Mouse (Mus musculus) adrenal gland (tissue): Measurements from ENCODE around the gene Tmem209.

ENCODE experiments used
- intact Hi-C: fragments of 180-260 bp; cut with DNase I; formaldehyde crosslinking; loops from one replicate; pipeline ENCODE4 v1.15.1; 2025
- long read RNA-seq, 2 experiments: library from polyadenylated mRNA; unstranded; transcript quantifications; one replicate each; pipeline ENCODE4 v2.0.0; 2020; ENCODE audit warnings: borderline replicate concordance in 1 of 2; ENCODE audit not compliant: insufficient replicate concordance in 1 of 2

Tmem209 gene
- long read RNA-seq, experiment 1, transcript Tmem209-204 (15 exons, 3,485 nt) = major isoform, 5 of 16 reads
- long read RNA-seq, experiment 1, partial matches to known transcripts = 5 of 16 reads
- long read RNA-seq, experiment 1, other reads (novel, unspliced or antisense) = 4 of 16 reads
- long read RNA-seq, experiment 2, transcript Tmem209-204 (15 exons, 3,485 nt) = major isoform, 6 of 11 reads
- long read RNA-seq, experiment 2, partial matches to known transcripts = 3 of 11 reads
- long read RNA-seq, experiment 2, other reads (novel, unspliced or antisense) = 2 of 11 reads

DNA sequence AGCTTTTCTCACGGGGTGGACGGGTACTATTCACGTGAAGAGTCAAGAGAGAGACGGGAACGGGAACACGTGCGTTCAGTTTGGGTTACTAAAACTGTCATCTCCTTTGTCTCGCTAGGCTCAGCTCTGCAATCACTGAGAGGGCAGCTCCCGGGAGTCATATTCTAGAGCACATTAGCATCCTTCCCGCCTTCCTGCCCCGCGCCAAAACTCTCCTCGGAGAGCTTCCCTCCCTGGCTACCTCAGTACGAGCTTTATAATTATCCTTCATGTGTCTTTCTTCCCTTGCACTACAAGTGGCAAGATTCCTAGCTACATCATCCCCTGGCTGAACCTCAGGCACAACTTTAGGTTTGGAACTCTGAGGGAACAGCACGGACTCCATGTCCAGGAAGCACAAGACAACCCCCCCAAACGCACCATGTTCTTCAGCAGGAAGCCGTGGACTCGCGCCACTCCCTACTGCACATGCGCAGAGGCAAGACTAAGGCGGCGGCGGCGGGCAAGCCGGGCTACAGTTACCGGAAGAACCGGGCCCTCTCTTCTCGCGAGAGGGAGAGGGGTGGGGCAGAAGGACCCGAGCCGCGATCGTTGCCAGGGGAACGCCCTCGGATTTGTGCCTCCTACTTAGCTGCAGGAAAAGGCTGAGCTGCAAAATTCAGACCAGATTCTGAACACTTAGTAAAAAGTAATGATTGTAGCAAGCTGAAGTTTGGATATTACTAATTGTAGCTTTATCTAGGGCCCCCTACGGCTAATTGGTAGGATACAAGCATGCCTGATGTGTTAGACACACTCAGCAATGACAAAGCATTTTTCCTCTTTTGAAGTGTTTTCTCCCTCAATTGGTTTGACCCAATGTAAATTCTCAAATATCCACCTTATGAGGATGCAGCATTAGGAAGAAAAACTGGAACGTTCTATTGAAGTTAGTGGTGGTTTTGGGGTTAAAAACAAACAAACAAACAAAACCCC is at the start of gene Tmem209, which contains the start of gene Ssmem1:
Tmem209 (minus strand) TSS at position 519 of the 975 bp plus-strand sequence.
Ssmem1 (plus strand) TSS at position 585 of the 975 bp plus-strand sequence.
- intact Hi-C loops = no loop called here

DNA sequence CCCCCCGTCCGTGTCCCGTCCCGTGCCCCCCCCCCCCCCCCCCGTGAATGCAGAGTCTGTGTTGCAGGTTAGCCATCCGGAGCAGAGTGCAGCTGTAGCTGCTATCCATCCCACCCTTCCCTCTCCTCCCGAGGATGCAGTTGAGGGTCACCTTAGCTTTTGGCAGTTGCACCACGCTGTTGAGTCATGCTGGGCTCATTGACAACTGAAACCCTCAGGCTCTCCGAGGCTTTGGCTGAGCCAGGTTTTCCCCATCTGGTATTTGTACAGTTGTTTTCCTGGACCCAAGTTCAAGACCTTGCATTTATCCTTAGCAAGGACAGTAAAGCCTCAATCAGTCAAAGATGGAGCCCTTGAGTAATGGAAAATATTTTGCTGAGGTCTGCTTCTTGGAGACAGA is 46.5 kb upstream of the Tmem209 start:
- intact Hi-C loops = no loop called here

DNA sequence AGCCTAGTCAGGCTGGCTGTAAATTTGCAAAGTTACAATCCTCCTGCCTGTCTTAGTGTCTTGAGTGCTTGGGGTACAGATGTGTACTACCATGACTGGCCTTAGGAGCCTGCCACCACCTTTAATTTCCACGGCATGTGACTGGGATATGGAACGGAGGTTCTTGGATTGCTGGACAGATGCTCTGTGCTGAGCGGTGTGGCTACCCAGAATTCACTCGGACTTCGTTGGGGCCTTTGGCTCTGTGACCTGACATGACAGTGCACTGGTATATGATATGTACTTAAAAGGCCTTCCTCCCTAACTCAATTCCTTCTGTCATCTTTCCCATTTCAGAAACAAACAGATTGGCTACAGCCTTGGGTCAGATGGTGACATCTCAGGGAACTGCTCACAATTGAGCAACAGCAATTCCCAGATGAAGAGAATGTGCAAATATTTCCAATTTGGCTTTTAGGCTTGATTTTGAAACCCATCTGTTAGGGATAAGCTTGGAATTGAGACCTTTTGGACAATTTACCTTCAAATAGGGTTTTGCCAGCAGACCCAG is 45.1 kb upstream of the Tmem209 start:
- intact Hi-C loops = no loop called here

DNA sequence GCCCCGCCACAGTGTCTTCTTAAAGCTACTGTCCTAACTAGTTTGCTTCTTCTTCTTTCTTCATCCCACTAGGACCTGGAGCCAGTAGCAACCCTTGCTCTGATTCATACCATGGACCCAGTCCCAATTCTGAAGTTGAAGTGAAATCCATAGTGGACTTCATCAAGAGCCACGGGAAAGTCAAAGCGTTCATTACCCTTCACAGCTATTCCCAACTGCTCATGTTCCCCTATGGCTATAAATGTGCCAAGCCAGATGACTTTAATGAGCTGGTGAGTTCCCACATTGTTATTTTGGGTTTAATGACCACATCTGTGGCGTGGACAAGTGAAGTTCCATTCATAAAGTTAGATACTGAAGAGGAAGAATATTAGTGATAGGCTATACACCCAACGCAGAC is 44.5 kb upstream of the Tmem209 start:
- intact Hi-C loops = no loop called here

DNA sequence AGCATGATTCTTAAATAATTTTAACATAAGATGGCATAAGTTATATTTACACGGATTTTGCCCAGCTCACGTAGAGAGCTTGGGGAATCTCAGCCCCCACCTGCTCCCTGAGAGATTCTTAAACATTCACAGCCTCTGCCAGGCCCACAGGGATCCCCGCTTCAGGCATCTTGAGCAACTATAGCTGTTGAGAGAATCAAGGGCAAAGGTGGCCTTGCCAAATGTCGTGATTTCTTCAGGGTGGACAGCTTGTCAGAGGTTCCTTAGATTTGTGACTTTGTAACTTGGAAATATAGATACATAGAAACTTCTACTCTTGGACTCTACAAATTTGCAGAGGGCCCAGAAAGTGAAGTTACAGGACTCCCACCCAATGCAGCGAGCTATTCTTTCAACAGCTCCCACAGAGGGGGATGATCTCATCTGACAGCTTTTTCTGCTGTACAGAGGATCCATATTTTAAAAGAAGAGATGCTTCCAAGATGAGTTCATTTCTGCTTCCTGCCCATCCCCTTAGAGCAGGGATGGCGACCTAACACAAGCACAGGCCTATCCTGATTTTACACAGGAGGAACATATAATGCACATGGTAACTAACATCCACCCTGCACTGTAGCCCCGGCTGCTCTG is 43.9 kb upstream of the Tmem209 start:
- intact Hi-C loops = no loop called here

DNA sequence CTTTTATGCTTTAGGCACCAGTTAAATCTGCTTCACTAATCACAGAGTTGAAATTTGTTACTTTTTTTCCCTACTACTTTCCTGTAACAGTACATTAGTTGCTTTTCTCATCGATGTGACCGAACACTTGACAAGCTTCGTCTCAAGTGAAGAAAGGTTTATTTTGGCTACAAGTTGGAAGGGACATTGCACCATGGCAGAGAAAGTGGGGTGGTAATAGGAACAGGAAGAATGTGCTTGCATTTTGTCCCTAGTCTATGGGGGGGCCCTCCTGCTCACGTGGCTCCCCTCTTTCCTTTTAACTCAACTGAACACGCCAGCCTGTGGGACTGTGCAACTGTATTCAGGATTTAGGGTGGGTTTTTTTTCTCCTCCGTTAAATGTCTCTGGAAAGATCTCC is 43.0 kb upstream of the Tmem209 start:
- intact Hi-C loops = no loop called here

DNA sequence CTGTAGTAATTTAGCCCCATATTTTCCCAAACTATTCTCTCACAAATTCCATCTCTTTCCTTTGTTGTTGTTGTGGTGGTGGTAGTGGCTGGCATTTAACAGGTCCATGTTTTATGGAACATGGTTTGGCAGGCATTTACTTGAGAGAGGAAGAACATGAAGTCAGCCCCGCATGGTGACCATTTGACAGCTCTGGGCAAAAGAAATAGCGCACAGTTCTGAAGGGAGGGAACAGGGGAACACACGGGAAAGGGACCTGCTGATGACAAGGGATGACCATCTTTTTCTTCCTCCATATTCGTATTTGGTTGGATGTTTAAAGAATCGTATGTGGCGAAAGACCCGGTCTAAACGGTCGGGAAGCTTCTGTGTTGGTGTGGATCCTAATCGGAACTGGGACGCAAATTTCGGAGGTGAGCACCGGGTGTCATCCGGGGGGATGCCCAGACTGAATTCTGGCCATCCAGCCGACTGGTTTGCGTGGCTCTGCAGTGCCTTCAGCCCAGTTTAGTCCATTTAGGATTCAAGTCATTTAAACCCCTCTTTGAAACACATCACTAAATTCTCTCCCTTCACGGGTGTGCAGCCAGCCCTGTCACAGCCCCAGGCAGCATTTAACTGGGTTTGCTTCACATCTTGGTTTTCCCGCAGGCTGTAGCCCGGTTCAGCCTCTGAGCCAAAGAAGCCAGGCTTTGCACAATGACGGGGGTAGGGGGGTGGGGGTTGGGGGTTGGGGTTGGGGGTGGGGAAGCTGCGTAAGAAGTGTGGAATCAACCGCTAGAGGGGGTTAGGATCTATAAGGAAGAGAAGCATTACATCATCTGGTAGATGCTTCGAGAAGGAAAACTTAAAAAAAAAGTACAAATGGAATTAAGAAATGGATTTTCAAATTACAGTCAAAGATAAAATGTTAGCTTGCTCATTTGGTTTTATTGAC is 42.3 kb upstream of the Tmem209 start:
- intact Hi-C loops = no loop called here

DNA sequence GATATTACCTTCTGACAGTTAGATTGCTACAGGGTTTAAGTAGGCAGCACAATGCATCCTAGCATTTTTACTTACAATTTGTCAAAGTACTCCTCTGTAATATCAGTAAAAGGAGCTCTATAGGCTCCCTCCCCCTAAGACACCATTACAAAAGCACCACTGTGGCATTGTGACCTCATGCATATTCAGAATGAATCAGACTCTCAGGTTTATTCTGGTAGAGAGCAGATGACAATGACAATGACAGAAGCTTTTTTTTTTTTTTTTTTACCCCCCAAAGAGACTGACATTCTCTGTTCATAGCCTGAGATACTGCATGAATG is 41.6 kb upstream of the Tmem209 start:
- intact Hi-C loops = no loop called here

DNA sequence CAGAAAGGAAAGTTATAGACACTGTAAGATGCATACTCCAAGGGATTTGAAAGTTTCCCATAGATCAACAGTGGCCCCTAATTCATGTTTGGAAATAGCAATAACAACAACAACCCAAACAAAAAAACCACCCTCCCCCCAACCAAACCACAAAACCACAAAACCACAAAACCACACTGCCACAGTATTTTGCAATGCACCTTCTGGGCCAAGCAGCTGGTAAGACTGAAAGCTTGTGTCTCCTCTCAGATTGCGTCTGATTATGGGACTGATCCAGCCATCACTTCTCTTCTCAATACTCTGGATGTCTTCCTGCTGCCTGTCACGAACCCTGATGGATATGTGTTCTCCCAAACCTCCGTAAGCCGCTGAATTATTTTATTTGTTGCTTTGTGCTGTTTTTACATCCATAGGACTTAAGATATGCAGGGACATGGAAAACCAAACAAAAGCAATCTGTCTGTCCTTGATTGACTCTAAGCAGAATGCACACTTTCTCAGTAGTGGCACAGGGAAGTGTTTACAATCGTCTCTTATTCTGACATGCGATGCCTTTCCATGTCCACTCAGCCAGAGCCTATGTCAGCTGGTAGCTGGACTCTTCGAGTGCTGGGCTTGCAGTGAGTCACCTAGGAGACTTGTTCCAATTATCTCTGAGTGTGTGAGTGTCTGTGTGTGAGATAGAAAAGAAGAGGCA is 41.1 kb upstream of the Tmem209 start:
- intact Hi-C loops = no loop called here

DNA sequence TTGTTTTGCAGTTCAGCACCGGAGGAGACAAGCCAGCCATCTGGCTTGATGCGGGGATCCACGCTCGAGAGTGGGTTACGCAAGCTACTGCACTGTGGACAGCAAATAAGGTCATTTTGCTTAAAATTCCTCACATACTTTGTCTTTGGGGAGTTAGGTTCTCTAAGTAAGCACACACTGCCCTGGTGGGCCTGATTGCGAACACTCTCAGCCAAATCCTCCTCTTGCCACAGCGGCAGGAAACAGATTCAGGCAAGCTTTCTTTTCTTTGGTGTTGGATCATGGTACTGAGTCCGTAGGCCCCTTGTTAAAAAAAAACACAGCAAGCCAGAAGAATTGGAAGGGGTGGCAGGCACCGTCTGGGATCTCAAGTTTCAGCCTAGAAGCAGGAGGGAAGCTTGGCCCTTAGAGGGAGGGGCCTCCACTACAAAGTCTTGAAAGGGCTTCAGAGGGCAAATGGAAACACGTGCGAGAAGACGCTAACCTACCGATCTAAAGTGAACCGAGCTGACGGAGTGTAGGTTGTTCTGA is 39.7 kb upstream of the Tmem209 start:
- intact Hi-C loops = no loop called here

DNA sequence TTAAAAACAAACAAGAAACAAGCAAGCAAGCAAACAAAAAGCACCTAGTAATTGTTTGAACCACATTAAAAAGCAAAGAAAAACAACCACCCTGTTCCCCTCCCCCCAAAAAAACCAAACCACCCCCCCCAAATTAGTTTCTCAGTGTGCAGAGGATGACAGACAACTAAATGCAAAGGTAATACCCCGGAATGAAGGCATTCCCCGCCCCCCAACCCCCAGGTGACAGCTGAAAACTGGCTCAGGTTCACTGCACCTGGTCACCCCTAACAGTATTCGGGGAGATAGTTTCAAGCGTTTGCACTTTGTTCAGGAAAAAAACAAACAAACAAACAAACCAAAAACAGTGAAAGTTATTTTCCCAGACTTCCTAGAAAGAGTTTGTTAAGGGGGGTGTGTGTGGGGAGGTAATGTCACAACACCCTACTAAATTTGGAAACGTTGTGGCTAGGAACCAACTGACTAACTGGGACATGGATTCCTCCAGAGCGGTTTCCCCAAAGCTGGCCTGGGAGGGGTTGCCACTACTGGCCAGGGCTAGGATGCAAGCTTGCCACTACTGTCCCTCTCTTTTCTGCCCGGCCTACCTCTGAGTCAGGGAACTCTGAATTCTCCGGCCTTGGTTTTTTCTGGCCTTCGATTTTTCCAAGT is 38.2 kb upstream of the Tmem209 start:
- intact Hi-C loops = no loop called here

DNA sequence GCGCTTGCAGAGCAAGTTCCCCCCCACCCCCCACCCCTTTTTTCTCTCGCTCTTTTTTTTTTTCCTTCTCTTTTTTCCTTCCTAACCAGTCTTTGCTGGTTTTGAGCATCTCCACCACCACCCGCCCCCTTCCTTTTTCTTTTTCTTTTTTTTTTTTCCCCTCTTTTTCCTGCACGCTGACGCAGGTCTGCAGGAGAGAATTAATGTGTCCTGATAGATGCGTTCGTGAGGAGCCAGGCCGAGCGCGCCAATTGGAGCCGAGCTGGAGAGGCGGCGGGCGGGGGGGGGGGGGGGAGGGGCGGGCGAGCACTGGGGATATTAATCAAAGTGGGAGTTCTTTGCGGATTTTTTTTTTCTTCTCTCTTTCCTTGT is 37.7 kb upstream of the Tmem209 start:
- intact Hi-C loops = no loop called here

DNA sequence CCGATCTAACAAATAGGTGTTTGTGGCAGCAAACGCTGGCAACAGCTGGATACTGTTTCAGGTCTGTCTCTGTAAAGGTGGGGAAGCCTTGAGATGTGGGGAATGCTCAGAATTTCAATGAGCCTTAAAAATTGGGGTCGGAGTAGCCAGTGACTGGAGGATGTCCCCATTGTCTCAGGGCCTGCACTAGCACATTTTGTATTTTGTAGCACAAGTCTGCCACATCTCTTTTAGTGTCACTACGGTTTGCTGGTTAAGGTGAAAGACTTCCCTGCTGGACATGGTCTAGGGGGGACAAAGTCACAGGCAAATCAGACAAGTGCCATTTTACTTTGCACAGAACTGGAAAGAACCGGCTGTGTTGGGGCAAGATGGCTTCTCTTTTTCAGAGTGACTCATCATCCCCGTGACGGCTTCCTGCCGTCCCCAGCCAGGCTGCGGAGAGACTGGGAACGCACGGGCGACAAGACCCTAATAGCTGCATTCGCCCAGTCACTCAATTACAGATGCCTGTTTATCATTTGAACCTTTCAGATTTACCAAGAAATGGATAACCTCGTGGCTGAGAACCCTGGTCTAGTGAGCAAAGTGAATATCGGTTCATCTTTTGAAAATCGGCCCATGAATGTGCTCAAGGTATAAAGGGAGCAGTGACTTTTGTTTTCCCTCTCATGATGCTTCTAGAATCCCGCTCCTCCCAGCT is 37.1 kb upstream of the Tmem209 start:
- intact Hi-C loops = no loop called here

DNA sequence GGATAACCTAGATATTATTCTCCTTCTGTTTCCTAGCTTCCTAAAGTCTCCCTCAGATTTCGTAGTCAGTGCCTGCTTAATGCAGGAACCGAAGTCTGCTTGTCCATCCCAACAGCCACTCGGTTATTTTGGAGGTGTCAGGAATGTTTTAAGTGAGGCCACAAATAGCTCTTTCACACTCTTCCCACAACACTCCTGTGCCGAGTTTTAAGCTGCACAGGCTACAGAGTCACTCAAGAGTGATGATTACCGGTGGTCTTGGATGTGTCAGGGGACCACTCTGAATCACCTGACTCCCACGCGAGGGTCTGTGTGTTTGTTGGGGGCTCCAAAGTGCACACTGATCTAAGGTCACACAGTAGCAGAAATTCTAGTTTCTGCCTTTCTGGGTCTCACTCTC is 36.1 kb upstream of the Tmem209 start:
- intact Hi-C loops = no loop called here

DNA sequence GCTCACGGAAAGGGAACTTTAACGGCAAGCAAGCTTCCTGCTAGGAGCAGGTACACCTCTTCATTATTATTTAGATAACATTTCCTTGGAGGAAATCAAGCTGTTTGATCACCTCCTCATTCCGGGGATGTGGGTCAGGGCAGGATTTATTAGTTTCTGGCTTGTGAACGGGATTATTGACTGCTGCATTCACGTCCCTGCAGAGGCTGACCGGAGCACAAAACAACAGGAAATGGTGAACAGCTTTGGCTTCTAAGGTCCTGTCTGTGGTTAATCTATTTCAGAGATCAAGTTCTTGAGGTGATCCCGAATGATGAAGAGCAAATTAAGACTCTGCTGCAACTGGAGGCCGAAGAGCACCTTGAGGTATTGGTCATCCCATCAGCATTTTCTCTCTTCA is 34.3 kb upstream of the Tmem209 start:
- intact Hi-C loops = no loop called here

DNA sequence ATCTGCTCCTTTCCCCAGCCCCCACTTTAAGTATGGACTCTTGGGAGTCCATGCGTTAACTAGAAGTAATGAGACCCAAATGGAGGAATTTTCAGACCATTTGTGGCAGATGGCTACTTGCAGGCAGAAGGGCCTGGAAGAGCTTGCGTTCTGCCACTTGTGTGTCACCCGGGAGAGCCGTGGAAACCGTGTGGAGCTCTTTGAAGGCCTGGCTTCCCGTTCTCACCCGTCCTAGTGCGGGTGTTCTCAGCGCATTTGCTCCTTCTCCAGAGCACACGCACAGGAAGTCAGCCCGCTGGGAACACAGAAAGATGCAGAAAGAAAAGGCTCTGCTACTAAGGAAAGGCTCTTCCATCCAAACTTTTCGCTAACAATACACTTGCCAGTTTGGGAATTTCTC is 33.5 kb upstream of the Tmem209 start:
- intact Hi-C loops = no loop called here

DNA sequence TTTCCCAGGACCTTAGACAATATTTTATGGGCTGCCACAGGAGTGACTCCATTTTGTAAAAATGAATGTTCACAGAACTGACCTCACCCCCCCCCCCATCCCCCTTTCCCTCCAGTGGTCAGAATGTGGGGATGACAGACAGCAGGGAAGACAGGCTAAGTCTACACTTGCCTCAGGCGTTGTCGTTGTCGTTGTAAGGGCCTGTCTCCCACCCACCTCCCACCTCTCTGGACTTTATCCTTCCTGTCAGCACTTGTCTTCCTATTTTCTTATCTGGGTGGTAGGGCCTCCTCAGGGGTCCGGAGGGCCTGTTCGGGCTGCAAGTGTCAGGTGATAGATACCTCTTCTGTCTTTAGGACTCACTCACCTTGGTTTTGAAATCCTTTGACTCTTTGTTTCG is 32.7 kb upstream of the Tmem209 start:
- intact Hi-C loops = no loop called here

DNA sequence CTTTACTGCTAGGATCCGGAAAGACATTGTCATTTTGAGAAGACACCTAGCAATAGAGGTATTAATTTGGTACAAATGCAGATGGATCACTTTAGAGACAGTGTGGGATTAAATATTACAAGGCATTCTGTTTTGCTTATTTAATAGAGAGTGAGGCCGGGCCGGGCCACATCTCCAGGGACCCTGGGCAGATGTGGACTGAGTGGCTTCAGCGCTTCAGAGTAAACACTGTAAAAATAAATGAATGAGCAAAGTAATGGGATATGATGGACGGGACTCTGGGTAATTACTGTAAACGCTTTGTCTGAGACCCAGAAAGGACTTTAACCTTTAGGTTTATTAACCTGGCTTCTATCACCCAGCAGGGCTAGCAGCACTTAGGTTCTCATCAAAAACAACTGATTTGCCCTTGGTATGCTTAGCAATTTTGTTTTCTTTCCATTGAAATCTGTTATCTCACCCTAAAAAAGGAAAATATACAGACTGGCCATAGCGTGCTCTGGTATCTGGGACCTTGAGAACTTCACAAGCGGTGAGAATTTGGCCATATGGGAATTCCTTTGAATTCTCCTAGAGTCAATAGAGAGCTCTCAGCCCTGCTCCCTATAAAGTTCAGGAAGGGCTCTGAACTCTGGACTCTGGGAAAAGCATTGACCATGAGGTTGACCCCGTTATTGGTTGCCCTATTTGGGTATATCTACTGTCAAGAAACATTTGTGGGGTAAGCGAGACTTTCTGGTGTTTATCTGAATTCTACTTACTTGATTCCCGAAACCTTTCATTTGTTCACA is 31.6 kb upstream of the Tmem209 start, which contains the start of gene Cpa2:
Cpa2 (plus strand) TSS at position 574 of the 791 bp plus-strand sequence.
- intact Hi-C loops = no loop called here
